Mouse (Mus musculus) ZHBTc4 (cell line): Measurements from ENCODE around the gene Eif4b.
"Not testable (repeated sequence)": the region's sequence is repeated elsewhere in the genome, so short reads cannot be mapped to it uniquely, and the experiment has no call there.

ENCODE experiments used
- DNase-seq: peaks from one replicate; pipeline ENCODE4 v3.0.0-alpha.2; 2011; ENCODE audit warnings: low read depth, low spot score

Eif4b gene

DNA sequence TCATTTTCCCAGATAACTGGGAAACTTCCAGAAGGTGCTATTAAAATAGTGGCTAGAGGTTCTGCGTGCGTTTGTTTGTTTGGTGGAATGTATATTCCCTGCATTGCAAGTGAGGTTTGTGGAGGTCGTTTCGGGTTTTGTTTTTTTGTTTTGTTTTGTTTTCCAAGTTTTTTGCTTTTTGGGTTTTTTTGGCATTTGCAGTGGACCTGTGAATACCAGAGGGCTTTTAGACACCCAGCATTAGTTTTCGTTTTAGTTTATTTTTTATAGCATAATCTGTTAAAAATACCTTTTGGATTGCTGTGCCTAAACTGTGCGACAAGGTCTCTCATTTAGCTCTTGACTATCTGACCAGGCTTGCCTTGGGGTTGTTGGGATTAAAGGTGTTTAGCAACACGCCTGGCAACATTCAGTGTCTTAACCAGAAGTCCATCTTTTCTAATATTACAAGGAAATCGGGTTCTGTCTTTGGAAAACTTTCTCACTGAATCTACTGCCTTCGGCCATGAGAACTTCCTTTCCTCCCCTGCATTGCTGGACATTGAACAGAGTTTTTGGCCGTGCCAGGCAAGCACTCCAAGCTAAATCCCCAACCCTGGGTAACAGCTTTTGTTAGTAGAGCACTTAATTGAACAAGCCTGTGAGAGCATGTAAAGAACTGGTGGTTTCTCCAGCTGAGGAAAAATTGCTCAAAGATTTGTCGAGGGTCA is 1.5 kb downstream of the Eif4b start:
- DNase-seq: no peak

DNA sequence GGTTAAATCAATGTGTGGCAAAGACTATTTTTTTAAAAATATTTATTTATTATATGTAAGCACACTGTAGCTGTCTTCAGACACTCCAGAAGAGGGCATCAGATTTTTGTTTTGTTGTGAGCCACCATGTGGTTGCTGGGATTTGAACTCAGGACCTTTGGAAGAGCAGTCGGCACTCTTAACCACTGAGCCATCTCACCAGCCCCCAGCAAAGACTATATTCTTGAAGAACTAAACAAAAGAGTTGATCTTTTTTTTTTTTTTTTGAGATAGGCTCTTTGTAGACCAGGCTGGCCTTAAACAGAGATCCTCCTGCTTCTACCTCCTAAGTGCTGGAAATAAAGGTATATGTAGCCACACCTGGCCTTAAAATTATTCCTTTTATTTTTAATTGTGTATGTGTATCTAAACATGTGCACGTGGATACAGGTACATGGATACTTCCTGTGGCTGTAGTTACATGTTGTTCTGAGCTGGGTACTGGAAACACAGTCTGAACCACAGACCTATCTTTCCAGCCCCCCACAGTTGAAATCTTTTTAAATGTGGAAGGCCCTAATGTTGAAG is 3.6 kb downstream of the Eif4b start:
- DNase-seq: no peak

DNA sequence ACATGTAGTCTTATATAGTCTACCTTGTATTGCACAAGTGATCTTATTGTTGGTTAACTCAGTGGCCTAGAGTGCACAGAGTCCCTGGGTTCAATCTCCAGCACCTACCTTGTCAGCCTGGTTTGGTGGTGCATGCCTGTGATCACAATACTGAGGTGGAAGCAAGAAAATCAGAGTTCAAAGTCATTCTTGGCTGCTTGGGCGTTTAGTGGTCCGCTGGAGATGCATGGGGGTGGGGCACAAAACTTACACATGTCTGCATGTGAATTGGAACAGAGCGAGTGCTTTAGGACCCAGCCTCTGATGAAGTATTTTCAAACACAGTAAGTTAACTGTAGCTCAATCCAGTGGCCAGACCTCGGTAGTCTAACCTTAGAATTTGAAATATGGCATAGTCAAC is 5.6 kb downstream of the Eif4b start:
- peak; percentile 68 for DNase-seq

DNA sequence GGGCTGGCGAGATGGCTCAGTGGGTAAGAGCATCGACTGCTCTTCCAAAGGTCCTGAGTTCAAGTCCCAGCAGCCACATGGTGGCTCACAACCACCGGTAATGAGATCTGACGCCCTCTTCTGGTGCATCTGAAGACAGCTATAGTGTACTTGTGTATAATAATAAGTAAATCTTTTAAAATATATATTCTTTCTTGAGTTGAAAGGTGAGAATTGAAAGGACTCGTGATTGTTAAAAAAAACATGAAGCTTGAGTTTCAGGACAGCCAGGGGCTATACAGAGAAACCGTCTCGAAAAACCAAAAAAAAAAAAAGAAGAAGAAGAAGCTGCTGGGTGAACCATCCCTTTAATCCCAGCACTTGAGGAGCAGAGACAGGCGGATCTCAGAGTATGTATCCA is 6.4 kb downstream of the Eif4b start:
- DNase-seq: not testable (repeated sequence)

DNA sequence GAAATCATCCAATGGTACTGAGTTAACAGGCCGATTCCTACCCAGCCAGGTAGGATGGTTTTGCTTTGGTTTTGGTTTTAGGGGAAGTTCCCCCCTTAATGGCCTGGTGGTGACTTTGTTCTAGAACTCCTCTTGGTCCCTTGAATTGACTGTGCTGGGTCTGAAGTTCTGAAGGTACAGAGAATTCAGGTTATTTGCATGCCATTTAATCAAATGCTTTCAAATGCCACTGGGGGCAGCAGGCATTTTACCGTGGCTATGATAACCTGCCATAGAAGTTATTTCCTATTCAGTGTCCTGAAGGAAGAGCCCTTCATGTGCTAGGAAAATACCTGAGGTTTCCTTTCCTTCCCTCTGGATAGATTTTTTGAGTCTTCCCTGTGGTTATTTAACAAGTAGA is 6.9 kb downstream of the Eif4b start:
- no peak for DNase-seq

DNA sequence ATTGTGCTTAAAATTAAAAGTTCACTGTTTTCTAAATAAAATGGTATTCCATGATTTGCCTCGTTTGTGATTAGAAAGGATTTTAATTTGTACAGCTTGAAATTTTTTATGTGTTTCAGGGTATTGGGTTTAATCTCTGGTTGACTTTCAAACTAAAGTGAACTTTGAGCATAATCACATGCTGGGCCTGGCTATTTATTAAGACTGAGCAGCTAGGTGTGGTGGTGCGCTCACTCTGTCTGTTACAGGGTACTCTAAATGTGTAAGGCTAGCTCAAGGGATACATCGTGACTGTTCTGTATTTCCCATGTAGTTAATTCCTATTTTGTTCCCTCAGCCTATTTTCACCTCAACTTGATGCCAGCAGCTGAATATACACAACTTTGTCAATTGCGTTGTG is 8.6 kb downstream of the Eif4b start:
- DNase-seq: no peak

DNA sequence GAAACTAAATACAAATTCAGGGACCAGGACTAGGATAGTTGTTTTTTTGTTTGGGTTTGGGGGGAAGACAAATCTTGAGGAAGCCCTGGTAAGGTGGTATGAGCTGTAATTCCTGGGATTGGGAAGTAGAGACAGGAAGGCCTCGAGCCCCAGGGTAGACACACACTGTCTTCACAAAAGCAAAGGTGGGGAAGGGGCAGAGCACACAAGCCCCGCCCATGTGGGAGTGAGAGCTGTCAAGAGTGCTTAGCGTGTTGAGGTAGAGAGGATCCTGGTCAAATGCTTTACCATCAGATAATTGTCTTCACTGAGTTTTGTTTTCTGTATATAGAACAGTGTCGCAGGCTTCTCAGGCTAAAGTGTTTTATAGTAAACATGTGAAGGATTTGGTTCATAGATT is 9.5 kb downstream of the Eif4b start:
- DNase-seq: peak; percentile 57

DNA sequence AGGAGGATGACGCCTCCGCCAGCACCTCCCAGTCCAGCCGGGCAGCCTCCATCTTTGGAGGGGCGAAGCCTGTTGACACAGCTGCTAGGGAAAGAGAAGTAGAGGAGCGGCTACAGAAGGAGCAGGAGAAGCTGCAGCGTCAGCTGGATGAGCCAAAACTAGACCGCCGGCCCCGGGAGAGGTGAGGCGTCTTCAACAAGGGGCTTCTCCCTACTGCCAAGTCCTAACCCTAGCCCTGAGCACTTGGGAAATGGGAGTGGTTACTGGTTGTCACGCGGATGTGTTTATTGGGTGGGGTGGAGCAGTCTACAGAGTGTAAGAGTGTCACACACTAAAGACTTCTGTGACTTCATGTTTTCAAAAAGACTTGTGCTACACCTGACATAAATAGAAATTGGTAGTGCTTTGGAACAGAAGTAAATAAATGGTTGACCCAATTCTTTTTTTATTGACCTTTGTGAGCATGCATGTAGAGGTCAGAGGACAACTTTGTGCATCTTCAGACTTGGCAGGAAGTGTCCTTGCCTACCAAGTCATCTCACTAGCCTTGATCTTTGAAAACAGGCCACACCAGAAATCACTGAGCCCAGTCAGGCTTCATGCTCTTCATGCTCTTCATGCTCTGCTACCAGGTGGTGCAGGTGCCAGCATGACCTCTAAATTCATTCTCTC is 16.5 kb downstream of the Eif4b start:
- DNase-seq: peak; percentile 56

DNA sequence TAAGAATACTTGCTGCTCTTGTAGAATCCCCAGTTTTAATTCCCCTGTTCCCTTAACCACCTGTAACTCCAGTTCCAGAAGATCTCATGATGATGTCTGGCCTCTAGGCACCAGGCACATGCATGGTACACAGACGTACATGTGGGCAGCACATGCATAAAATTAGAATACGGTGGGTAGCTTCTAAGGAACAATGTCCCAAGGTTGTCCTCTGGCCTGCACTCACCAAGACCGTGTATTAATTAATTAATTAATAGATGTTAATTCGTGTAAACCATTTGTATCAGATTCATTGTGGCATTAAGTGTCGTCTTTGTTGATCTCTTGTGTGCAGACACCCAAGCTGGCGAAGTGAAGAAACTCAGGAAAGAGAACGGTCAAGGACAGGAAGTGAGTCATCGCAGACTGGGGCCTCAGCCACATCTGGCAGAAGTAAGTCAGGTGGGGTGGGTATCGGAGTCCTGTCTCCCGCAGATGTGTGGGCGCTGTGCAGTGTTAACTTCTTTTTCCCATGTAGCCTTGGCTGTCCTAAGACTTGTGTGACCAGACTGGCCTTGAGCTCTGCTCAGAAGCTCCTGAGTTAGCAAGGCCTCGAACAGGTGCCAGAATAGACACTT is 17.6 kb downstream of the Eif4b start:
- no peak for DNase-seq

DNA sequence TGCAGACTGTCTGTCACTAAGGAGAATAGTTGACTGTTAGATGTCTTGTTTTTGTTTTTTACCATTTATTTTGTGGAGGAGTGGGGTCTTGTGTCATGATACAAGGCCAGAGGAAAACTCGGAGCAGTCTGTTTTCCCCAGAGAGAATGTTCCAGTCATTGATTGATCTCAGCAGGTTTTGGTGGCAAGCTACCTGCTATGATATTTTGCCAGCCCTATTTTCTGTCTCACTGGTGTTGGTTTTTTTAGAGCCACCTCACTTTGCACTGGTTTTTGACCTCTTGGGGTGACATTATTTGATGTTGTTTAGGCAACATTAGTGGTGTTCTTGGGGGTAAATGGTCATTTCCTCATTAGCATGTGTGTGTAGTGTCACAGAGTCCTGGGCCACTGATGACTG is 18.1 kb downstream of the Eif4b start:
- DNase-seq: no peak

DNA sequence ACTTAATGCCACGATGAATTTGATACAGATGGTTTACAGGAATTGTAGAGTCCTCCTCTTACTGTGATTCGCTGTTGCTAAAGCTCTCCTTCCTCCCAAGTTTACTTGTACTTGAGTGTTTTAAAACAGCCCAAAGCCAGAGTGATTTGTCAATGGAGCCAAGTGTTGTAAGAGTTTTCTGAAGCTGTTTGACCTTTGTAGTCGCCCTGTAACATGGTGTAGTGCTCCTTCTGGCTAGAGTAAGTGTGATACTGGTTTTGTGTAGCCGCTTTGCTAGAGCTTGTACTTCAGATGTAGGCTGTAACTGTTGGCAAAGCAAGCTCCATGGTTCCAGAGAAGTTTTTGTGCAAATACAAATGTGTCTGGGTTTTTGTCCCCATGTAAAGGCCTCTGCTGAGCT is 18.6 kb downstream of the Eif4b start:
- no peak for DNase-seq

DNA sequence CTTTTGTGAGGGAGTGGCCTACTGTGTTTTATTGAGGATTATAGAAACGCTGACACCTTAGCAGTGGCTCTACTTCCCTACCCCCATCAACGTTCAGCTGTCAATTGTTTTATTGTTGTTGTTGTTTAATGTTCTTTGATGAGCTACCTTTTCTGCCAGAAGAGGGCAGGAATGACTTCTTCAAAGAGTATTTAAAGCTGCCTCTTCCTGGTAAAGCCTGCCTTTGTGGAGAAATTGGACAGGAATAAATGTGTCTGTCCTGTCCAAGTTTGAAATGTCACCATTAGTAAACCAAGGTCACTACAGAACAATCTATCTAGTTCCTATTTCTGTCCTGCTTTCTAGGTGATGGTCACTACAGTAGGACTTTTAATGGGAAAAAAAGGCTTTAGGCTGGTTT is 20.6 kb downstream of the Eif4b start:
- no peak for DNase-seq

DNA sequence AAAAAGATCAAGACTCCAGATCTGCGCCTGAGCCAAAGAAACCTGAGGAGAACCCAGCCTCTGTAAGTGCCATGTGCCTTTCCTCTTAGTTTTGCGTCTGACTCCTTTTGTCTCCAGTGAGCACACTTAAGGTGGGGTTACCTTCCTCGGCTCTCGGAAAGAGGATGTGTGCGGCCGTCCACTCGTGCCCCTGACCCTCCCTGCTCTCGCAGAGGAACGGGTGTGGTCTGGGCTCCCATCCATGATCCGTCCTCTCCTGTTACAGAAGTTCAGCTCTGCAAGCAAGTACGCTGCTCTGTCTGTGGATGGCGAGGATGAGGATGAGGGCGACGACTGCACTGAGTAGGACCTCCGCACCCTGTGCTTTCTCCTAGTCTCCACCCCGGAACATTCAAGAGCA is 21.4 kb downstream of the Eif4b start:
- DNase-seq: no peak

DNA sequence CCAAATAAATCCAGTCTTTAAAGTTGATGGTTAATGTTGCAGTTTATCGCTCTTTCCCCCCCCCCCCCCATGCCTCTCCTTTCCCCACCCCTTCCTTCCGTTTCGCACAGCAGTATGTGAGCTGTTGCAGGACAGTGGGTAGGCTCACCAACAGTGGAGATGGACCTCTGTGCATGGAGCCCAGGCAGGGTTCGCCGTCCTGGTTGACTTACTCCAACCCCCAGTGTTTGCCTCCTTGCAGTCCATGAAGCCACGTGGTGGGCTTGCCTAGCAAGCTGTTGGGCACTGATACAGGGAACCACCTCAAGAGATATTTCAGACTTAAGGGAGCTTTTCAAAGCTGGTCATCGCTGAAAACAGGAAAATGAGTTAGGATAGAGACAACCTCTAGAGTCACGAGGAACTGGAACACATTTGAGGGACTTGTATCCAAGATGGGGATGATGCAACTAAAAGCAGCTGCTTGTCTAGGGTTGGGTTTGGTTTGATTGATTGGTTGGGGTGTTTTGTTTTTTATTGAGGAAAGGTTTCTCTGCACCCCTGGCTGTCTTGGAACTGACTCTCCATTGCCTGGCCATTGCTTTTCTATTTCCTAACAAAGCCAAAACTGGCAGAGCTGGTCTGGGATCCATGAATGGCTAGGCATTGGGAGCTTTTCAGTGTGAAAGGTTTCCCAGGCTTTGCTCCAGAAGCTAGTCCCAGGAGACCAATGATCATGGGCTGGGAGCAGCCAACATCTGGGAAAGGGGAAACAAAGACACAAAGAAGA is 23.8 kb downstream of the Eif4b start:
- no peak for DNase-seq

DNA sequence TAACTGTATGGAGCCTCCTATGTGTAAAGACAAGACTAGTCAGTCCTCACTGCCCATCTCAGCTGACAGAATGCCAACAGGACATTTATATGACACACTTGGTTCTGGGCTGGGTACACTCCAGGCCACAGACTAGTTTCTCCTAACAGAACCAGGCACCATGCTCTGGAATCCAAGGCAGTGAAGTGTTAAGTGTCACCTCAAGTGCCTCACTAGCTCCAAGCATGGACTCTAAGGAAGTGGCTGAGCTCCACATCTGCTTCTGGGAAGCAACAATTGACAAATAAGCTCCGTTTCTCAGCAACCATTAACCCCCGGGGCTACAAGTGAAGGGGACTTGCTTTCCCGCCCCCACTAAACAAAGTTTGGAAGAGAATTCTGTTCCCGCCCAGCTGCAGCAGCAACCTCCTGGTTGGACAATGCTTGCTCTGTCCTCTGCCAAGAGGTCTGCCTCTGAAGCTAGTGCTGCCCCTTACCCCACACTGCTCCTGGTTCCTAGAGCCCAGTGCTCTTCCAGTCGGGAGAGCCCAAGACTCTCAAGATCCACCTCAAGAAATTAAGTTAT is 24.5 kb downstream of the Eif4b start:
- peak; percentile 40 for DNase-seq

DNA sequence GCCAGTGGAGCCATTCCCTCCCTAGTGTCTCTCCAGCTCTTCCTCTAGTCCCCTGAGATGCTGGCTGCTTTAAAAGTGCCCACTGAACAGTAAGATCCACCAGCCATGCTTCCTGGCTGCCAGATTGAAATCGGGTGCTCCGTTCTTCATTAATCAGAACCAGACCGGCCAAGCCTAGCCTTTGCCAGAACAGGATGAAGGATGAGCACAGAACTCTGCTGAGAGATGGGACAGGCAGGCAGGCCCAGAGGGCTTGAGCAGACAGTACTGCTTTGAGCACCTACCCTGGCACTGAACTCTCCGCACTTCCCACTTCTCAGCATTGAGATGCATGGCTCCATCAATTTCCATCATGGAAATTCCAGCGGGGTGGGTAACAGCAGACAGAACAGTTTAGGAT is 25.7 kb downstream of the Eif4b start:
- DNase-seq: no peak

DNA sequence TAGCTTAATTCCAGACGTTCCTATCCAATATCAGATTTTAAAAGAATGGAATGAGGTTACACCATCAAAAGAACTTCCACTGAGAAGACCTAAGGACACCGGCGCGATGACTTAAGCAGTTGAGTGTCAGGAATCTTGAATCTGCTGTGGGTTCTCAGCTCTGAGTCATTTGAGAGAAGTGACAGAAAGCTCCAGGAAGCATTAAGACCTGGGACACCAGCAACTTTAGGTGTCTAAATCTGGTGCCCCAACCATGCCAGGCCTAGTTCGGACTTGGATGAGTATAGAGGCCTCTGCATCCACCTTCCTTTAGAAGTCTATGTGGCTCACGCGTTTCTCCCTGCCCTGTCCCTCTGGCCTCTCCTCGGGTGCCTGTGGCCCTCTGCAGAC is 26.2 kb downstream of the Eif4b start:
- DNase-seq: no peak

DNA sequence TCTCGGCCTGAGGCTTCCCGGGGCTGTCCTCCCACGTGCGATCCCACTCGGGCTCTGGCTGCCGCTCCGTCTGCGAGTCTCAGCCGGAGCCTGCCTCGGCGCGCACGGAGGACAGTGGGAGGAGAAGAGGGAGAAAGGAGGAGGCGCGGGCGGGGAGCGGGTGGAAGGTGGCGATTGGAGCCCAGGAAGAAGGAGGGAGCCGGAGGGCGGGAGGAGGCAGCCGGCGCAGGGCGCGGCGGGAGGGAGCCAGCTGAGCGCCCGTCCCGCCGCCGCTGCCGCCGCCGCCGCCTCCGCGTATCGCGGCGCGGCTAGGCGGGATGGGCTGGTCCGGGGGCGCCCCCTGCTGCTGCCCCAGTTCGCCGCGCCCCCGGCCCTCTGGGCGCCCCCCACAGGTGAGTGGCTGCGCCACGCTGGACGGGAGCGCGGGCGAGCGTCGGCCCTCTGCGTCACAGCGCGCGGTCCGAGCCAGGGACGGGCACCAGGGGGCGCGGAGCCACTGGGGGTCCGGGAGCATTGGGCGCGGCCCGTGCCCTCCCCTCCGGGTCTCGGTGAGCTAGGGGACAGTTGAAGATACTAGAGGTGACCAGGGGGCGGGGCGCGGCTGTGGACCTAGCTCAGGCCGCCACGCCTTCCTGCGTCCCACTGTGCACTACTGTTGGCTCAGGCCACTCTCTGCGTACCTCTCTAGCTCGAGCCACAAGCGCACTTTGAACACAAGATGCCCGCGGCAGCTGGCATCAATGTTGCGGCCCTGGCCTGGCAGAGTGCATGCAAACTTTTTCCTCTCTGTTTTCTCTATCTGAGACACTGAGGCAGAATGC is 26.8 kb downstream of the Eif4b start, which contains the start of gene Tns2:
Gene Tns2 (plus strand): TSS at position 253 of the 821 bp plus-strand sequence.
- peak; percentile 84 for DNase-seq

DNA sequence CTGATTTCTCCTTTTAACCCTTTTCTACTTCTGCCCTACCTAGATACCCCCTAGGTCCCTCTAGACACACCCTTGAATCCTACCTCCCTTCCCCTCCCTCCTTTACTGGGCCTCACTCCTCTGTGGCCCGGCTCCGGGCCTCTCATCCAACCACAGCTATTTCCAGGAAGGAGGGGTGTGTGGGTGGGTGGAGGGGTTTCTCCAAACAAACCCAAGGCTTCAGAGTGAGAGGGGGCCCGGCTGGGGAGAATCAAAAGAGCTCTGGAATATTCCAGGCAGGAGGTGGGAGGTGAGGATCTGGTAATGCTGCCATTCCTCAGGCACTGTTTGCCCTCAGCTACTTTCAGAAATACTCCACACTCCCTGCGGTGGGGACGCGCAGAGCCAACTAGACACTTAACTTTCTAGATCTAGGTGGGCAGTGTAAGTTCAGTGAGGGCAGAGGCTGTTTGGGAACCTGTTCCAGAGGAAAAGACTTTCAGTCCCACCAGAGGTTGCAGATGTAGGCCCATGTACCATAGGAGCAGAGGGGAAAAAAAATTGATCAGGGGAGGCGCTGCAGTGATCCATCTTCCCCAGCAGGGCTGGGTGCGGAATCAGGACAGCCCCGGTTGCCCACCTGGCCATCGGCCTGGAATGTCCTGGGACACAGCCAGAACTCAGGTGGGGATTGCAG is 27.6 kb downstream of the Eif4b start:
- no peak for DNase-seq
